Mouse (Mus musculus): ENCODE measurements around the gene Atxn7l3. TPM values are rescaled to one million over a fixed set of nuclear protein-coding genes. Genes with fewer than 3 reads are reported as not detected.

Atxn7l3 gene
- polyA plus RNA-seq, 1 experiment from 2014 or later = 25.0 TPM

DNA sequence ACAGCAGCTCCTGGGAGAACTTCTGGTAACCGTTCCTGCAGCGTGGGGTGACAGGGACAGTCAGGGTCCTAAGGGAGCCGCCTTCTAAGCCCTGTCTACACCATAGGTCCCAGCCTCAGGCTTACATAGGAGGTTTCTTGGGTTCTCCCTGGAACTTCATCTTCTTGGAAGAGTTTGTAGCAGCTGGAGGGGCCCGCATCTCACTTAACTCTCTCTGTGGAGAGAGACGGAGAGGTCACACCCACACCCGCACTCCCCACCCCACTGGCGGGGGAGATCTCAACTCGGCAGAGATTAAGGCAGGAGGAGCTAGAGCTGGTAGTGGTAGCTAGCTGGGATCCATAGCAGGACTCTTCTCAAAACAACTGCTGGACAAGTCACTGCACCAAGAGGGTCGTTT is 11.7 kb upstream of the Atxn7l3 start:
- H3K4me1 ChIP-seq = peaks cover 27% of the 10 kb centered on the region
- H3K9me3 ChIP-seq = no peaks in the 10 kb centered on the region
- peaks cover 55% of the 10 kb centered on the region for H3K36me3 ChIP-seq
- H3K4me2 ChIP-seq (replicated peaks) = no peak overlapping the region
- H3K27ac ChIP-seq = no peak overlapping the region
- no peak overlapping the region for H3K9ac ChIP-seq
- no peak for ATAC-seq (ENCODE audit: insufficient number of reproducible peaks, insufficient read depth, low FRiP score, low TSS enrichment)
- no peaks in the 10 kb centered on the region for H3K27me3 ChIP-seq
- H3K4me3 ChIP-seq = no peak overlapping the region
- WGBS = 82% methylated on average over 9 of the region's 9 CpGs

DNA sequence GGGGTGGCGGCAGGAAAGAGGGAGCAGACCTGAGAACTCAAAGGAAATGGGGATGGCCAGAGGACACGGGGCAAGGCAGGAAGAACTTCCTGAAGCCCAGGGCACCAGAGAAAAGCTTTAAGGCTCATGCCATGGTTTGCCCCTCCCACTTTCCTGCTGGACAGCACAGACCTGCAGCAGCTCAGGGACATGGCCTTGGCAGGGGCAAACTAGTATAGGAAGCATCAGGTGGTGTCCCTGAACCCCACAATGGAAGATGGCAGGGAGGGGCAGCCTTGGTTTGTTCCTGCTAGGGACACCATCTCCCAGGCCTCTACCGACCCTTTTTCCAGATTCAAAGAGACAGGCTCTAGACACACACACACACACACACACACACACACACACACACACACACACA is 8.9 kb upstream of the Atxn7l3 start:
- Histone ChIP-seq H3K27ac (no peak overlapping the region), H3K9ac (no peak overlapping the region), H3K36me3 (peaks cover 42% of the 10 kb centered on the region), H3K4me1 (peaks cover 17% of the 10 kb centered on the region), H3K4me2 (replicated peaks) (no peak overlapping the region), H3K27me3 (no peaks in the 10 kb centered on the region), H3K9me3 (no peaks in the 10 kb centered on the region), H3K4me3 (no peak overlapping the region)
- ATAC-seq (ENCODE audit: insufficient number of reproducible peaks, insufficient read depth, low FRiP score, low TSS enrichment) = no peak
- WGBS = 63% methylated on average over 3 of the region's 3 CpGs

DNA sequence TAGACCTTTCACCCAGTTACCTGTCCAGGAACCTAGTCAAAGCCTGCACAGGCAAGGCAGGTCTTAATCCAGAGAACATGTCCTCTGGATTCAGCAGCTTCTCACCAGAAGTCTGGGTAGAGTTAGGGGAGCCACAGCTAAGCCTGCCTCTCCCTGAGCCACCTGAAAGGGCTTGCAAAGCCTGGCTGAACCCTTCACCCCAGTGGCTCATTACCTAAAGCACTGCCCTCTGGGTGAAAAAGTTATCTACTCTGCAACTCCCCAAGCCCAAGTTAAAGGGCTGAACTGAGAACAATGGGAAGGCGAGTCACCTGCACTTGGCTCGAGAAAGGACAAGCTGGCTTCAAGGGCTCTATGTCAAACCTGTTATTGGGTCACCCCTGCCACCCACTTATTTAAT is 7.7 kb upstream of the Atxn7l3 start:
- no peak overlapping the region for H3K27ac ChIP-seq
- no peak overlapping the region for H3K9ac ChIP-seq
- H3K4me2 ChIP-seq (replicated peaks) = no peak overlapping the region
- peaks cover 5% of the 10 kb centered on the region; the same call in 1 of the 2 replicates for H3K4me1 ChIP-seq
- H3K27me3 ChIP-seq = no peaks in the 10 kb centered on the region
- H3K36me3 ChIP-seq = peaks cover 32% of the 10 kb centered on the region
- no peak for ATAC-seq (ENCODE audit: insufficient number of reproducible peaks, insufficient read depth, low FRiP score, low TSS enrichment)
- H3K9me3 ChIP-seq = no peaks in the 10 kb centered on the region
- no peak overlapping the region for H3K4me3 ChIP-seq
- WGBS = 46% methylated on average over 2 of the region's 2 CpGs

DNA sequence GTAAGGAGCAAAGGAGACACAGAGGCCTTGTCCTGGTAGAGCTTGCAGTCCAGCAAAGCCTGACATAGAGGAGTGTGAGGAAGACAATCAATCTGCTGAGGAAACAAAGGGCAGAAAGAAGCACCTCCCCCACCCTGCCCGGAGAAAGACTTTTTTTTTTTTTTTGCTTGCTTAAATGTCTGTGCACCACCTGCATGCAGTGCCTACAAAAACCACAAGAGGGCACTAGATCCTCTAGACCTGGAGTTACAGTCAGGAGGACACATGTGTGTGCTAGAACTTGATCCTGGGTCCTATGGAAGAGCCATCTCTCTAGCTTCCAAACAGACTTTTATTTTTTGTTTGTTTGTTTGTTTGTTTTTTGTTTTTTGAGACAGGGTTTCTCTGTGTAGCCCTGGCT is 3.4 kb upstream of the Atxn7l3 start:
- H3K27ac ChIP-seq = no peak overlapping the region
- 5% methylated on average over 1 of the region's 1 CpGs for WGBS

DNA sequence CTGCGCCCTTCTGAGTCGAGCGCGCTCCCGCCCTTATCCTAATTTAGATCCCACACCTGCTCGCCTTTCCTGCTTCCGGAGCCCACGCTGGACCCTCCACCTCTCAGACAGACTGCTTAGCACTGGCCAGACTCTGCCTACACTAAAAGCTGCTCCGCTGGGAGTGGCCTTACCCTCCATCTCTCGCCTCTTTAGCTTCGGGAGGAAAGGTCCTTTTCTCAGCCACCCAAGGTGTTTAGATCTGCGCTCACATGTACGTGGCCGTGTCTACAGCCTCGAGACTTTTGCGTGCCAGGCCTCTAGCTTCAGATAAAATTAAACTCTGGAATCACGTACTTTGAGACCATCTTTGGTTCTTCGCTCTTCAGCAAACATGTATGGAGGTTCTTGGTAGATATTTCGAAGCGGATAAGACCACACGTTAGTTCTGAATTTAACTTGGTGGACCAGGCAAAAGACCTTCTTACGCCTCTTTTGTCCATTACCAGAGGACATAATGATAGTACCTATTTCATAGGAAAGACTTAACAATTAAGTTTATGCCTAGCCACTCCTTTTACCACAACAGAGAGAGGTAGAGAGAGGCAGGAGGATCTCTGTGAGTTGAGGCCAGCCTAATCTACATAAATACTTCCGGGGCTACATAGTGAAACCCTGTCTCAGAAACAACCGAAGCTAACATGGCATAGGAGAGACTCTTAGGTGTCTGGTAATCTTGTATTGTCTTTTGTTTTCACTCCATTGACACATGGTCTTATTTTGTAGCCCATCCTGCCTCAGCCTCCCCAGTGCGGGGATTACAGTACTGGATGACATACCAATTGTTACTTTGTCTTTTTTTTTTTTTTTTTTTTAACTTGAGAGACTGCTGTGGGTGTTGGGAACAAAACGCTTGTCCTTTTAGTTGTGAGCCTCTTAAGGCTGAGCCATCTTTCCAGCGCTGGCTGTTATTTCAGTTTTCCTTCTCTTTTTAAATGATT is 1.4 kb upstream of the Atxn7l3 start:
- H3K27ac ChIP-seq = peak overlapping the region; percentile 99
- peaks cover 19% of the 10 kb centered on the region for H3K36me3 ChIP-seq
- ATAC-seq (ENCODE audit: insufficient number of reproducible peaks, insufficient read depth, low FRiP score, low TSS enrichment) = peak; percentile 23
- H3K27me3 ChIP-seq = no peaks in the 10 kb centered on the region
- H3K4me3 ChIP-seq = peak overlapping the region; percentile 91
- no peaks in the 10 kb centered on the region for H3K9me3 ChIP-seq
- H3K9ac ChIP-seq = peak overlapping the region; percentile 69
- WGBS = 26% methylated on average over 27 of the region's 27 CpGs
- peak overlapping the region; percentile 86 for H3K4me2 ChIP-seq (replicated peaks)
- peaks cover 24% of the 10 kb centered on the region for H3K4me1 ChIP-seq

More for the DNA sequence above, 3.4 kb upstream of the Atxn7l3 start:
- Histone ChIP-seq H3K4me1 (peaks cover 13% of the 10 kb centered on the region), H3K4me3 (no peak overlapping the region), H3K36me3 (0 out of 2 replicates have a peak, but pooled peaks cover 2% of the 10 kb centered on the region), H3K9me3 (no peaks in the 10 kb centered on the region), H3K4me2 (replicated peaks) (no peak overlapping the region), H3K9ac (no peak overlapping the region), H3K27me3 (no peaks in the 10 kb centered on the region)
- no peak for ATAC-seq (ENCODE audit: insufficient number of reproducible peaks, insufficient read depth, low FRiP score, low TSS enrichment)

DNA sequence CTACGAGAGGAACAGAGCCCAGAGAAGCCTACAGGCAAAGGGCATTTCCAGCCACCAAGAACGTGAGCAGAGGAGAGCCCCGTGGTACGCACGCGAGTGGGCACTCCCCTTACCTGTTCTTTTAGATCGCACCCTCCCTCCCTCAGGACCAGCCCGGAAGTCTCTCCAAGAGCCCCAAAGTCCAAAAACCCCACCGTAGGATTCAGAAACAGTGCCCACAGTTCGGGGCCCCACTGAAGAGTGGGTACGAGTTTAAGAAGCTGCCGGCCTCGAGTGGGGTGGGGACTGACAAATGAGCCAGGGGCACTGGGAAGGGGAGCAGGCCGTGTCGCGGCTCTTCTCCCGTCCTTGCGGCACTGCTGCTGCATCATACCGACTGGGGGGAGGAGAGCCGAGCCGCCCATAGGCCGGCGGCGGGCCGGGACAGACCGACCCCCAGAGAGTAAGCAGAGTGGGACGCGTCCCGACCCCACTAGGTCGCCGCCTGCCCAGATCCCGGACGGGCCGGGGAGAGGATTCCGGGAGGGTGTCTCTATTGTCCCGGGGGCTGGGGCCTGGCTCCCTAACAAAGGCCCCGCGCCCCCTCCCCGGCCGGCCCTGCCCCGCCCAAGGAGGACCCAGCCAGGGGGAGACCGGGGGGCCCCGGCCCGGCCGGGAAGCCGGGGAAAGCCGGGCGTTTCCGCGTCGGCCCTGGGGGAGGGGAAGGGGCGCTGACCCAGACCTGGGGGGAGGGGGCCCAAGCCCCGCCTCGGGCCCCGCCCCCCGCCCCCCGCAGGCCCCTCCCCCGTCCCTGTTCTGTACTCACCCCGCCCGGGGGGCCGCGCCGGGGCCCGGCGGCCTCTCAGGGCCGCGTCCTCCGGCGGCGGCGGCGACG is 596 bp downstream of the Atxn7l3 start:
- peak overlapping the region; percentile 91 for H3K4me3 ChIP-seq
- H3K4me1 ChIP-seq = peaks cover 24% of the 10 kb centered on the region
- H3K9ac ChIP-seq = peak overlapping the region; percentile 90
- peaks cover 39% of the 10 kb centered on the region for H3K36me3 ChIP-seq
- 1% methylated on average over 72 of the region's 73 CpGs for WGBS
- no peaks in the 10 kb centered on the region for H3K27me3 ChIP-seq
- H3K27ac ChIP-seq = peak overlapping the region; percentile 99
- peak overlapping the region; percentile 86 for H3K4me2 ChIP-seq (replicated peaks)
- H3K9me3 ChIP-seq = no peaks in the 10 kb centered on the region
- peak; percentile 42; the same call in 1 of the 2 replicates for ATAC-seq (ENCODE audit: insufficient number of reproducible peaks, insufficient read depth, low FRiP score, low TSS enrichment)

DNA sequence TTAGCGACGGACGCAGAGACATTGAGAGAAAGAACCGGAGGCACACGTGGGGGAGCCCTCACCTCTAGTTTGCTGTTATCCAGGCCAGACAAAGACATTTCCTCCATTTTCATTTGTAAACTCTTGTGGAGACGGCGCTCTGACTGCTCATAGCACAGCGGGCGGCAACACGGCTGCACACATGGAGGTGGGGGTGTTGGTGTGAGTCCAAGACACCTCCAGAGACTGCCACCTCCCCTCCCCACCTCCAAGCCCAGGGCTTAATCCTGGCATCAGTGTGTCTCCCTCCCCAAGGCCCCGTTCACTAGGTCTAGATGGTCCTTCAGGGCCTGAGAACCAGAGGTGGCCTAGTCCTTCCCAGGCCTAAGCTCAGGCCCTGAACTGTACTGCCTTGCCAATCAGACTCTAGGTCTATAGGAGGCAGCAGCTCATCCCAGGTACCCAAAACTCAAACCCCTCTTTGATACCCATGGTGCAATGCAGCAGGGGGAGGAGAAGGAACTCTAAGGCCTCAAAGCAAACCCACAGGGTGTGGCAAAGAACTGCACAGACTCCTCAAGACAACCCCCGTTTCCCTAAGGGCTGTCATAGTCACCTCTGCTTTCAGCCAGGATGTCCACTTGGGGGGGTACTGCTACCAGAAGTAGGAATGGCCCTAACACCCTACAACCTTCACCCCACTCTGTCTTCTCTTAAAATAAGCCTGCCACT is 1.4 kb downstream of the Atxn7l3 start:
- Histone ChIP-seq H3K27ac (peak overlapping the region; percentile 99), H3K4me3 (peak overlapping the region; percentile 91), H3K4me2 (replicated peaks) (peak overlapping the region; percentile 86), H3K36me3 (peaks cover 47% of the 10 kb centered on the region), H3K9ac (peak overlapping the region; percentile 90), H3K27me3 (no peaks in the 10 kb centered on the region), H3K9me3 (no peaks in the 10 kb centered on the region), H3K4me1 (peaks cover 24% of the 10 kb centered on the region)
- 75% methylated on average over 12 of the region's 12 CpGs for WGBS
- ATAC-seq (ENCODE audit: insufficient number of reproducible peaks, insufficient read depth, low FRiP score, low TSS enrichment) = no peak

DNA sequence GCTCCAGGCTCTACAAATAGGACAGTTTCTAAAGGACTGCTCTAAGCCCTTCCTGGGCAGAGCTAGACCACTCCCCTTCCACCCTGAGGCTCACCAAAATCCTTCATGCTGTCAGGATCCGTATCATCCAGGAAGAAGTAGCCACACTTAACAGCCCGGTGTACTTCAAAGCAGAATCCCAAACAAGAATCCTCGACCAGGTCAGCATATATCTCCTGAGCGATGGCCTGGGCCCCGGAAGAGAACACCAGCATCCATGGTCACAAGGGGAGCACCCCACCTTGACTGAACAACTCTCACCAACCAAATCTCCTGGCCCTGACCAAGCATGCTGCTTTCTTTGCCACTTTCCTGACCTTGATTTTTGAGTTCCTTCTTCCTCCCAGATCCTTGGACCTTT is 2.0 kb downstream of the Atxn7l3 start:
- peak overlapping the region; percentile 99; the same call in 1 of the 2 replicates for H3K27ac ChIP-seq
- no peaks in the 10 kb centered on the region for H3K9me3 ChIP-seq
- no peak for ATAC-seq (ENCODE audit: insufficient number of reproducible peaks, insufficient read depth, low FRiP score, low TSS enrichment)

DNA sequence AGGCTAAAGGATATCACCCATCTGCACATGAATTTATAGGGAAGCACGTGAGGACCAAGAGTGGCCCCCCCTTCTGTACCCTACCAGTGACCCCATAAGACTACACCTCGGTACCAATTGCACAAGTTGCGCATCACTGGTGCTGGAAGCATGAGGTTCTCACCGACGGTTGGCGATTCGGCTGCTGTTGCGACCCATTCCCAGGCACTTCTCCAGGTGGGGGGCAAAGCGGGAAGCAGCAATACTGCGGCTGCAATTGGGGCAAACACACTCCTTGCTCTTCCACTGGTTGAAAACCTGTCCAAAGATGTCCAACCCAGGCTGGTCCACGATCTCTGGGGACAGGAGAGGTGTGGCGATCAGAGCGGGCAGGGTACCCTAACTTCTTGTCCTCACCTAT is 2.5 kb downstream of the Atxn7l3 start:
- H3K4me2 ChIP-seq (replicated peaks) = peak overlapping the region; percentile 86; the same call in 1 of the 2 replicates
- no peak overlapping the region for H3K4me3 ChIP-seq
- H3K27ac ChIP-seq = no peak overlapping the region
- H3K4me1 ChIP-seq = peaks cover 24% of the 10 kb centered on the region
- no peaks in the 10 kb centered on the region for H3K27me3 ChIP-seq
- H3K9me3 ChIP-seq = no peaks in the 10 kb centered on the region
- H3K9ac ChIP-seq = 0 out of 2 replicates have a peak overlapping the region, but pooled peaks have one; percentile 90
- no peak for ATAC-seq (ENCODE audit: insufficient number of reproducible peaks, insufficient read depth, low FRiP score, low TSS enrichment)
- H3K36me3 ChIP-seq = peaks cover 58% of the 10 kb centered on the region
- WGBS = 95% methylated on average over 13 of the region's 13 CpGs

More for the DNA sequence above, 2.0 kb downstream of the Atxn7l3 start:
- Histone ChIP-seq H3K27me3 (no peaks in the 10 kb centered on the region), H3K4me2 (replicated peaks) (peak overlapping the region; percentile 86), H3K9ac (peak overlapping the region; percentile 90; the same call in 1 of the 2 replicates), H3K36me3 (peaks cover 53% of the 10 kb centered on the region), H3K4me1 (peaks cover 24% of the 10 kb centered on the region), H3K4me3 (peak overlapping the region; percentile 91; the same call in 1 of the 2 replicates)
- WGBS = 75% methylated on average over 5 of the region's 5 CpGs

DNA sequence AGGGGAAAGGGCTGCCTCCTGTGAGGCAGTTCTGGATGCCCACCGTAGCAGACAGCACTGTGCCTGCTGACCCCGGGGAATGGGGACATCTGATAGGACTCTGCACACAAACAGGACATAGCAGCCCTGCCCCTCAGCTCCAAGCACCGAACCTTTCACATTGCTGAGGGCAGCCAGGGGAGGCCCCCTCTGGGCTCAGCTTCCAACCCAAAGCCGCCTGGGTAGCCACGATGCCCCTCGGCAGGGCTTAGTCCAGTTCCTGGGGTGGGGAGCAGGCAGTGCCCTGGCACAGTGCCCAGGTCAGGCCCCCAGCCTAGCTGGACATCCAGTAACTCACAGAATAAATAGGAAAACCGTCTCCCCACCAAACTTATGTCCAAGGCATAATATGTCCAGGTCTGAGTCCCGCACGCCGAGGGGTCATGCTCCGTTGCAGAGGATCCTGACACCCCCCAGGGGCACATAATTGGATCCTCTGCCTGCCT is 5.3 kb downstream of the Atxn7l3 start:
- Histone ChIP-seq H3K4me3 (no peak overlapping the region), H3K9me3 (no peaks in the 10 kb centered on the region), H3K9ac (no peak overlapping the region), H3K4me2 (replicated peaks) (no peak overlapping the region), H3K36me3 (peaks cover 77% of the 10 kb centered on the region), H3K27me3 (no peaks in the 10 kb centered on the region), H3K4me1 (peaks cover 24% of the 10 kb centered on the region), H3K27ac (no peak overlapping the region)
- no peak for ATAC-seq (ENCODE audit: insufficient number of reproducible peaks, insufficient read depth, low FRiP score, low TSS enrichment)
- WGBS = 83% methylated on average over 11 of the region's 11 CpGs

DNA sequence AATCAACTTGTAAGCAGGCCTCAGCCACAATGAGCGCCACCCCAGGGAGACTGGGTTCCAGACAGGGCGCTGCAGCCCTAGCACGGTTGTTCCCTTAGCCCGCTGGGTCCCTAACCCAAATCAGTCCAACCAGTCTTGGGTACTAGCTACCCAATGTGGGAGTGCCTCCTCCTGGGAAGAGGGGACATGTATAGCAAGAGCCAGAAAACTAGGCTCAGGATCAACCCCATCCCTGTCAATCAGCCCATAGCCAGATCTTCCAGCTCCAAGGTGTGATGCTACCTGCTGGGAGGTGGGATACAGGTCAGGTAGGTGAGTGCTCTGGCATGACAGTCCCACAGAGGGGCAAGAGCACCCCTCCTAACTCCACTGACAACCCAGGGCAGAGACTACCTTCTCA is 6.3 kb downstream of the Atxn7l3 start:
- no peaks in the 10 kb centered on the region for H3K27me3 ChIP-seq
- 84% methylated on average over 4 of the region's 4 CpGs for WGBS
- no peak overlapping the region for H3K4me3 ChIP-seq
- no peak overlapping the region for H3K4me2 ChIP-seq (replicated peaks)
- peaks cover 27% of the 10 kb centered on the region for H3K4me1 ChIP-seq
- H3K27ac ChIP-seq = no peak overlapping the region
- no peak for ATAC-seq (ENCODE audit: insufficient number of reproducible peaks, insufficient read depth, low FRiP score, low TSS enrichment)
- no peaks in the 10 kb centered on the region for H3K9me3 ChIP-seq
- no peak overlapping the region for H3K9ac ChIP-seq
- peaks cover 77% of the 10 kb centered on the region for H3K36me3 ChIP-seq
